Mouse (Mus musculus): ENCODE measurements around the gene Ikzf3. TPM values are rescaled to one million over a fixed set of nuclear protein-coding genes. Genes with fewer than 3 reads are reported as not detected.

The Ikzf3 gene
- total RNA-seq (2014; rRNA removed) = 0.37 and 0.60 TPM in 2 replicates
- 0.82 and 1.1 TPM in 2 replicates for polyA plus RNA-seq (2012; rRNA removed)

DNA sequence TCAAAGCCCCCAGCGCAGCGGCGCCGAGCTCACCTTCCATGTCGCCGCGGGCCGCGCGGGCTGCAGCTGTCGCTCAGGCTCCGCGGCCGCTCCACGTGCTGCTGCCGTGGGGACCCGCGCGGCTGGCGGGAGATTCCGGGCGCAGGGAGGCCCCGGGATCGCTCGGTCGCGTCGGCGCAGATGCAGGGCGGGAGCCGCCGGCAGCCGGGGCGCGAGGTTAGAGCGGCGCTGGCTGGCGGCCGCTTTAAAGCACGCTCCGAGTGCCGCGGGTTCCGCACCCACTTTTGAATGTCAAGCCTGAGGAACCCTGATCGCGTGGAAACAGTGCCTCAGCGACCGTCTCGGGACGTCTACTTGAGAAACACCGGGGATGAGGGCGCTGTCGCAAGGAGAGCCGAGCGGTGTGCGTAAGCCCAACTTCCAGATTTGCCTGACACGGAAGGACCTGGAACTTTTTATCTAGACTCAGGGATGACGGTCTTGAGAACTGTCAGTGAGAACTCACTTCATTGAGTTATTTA, at the start of gene Ikzf3:
Gene Ikzf3 (minus strand): TSS at position 321 of the 521 bp plus-strand sequence.
- Histone ChIP-seq H3K9ac (ENCODE audit: low read depth, low read length) (peak within 1 kb of the TSS; percentile 60; the same call in 1 of the 2 replicates), H3K27ac (replicated peaks; ENCODE audit: insufficient read depth, low read depth, low read length) (no peak within 1 kb of the TSS), H3K4me3 (ENCODE audit: insufficient read depth, low read depth, low read length) (peak within 1 kb of the TSS; percentile 33; the same call in 1 of the 2 replicates), H3K36me3 (ENCODE audit: control insufficient read depth, insufficient read depth, low read length) (no peaks in the 10 kb centered on the region), H3K27me3 (ENCODE audit: control insufficient read depth, insufficient read depth, low read length) (peaks cover 16% of the 10 kb centered on the region), H3K79me2 (ENCODE audit: control insufficient read depth, insufficient read depth, low read length) (no peaks in the 10 kb centered on the region), H3K4me1 (ENCODE audit: control insufficient read depth, insufficient read depth, low read length) (peaks cover 3% of the 10 kb centered on the region)
- 3% methylated on average over 58 of the region's 58 CpGs for WGBS
- TF ChIP-seq CTCF (IDR thresholded peaks at IDR 0.05; ENCODE audit: low read depth, low read length) (no peak), POLR2A (IDR thresholded peaks at IDR 0.05; ENCODE audit: extremely low read depth, insufficient read depth, low read length) (no peak)
- DNase-seq (ENCODE audit: extremely low read depth, low read depth, low spot score) = no peak

DNA sequence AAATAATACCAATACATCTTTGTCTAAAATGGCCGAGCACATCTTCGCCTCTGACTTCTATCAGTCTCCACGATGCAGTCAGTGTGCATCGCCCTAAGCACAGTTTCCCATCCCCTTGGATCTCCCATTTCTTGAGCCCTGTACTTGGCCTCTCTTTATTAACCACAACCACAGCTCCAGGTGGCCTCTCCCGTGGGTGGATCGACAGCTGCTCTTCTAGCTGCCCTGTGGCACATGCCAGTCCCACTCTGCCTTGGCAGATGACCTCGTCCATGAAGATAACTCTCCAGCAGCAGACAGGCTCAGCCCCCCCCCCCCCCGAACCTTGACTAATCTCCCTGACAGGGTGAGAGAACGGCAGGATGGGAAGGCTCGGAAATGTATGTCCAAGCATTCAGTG, 49.6 kb upstream of the Ikzf3 start:
- Histone ChIP-seq H3K36me3 (ENCODE audit: control insufficient read depth, insufficient read depth, low read length) (no peaks in the 10 kb centered on the region), H3K27ac (replicated peaks; ENCODE audit: insufficient read depth, low read depth, low read length) (no peak overlapping the region), H3K4me3 (ENCODE audit: insufficient read depth, low read depth, low read length) (no peak overlapping the region), H3K4me1 (ENCODE audit: control insufficient read depth, insufficient read depth, low read length) (peaks cover 3% of the 10 kb centered on the region), H3K9ac (ENCODE audit: low read depth, low read length) (no peak overlapping the region), H3K27me3 (ENCODE audit: control insufficient read depth, insufficient read depth, low read length) (peaks cover 9% of the 10 kb centered on the region), H3K79me2 (ENCODE audit: control insufficient read depth, insufficient read depth, low read length) (no peaks in the 10 kb centered on the region)
- TF ChIP-seq POLR2A (IDR thresholded peaks at IDR 0.05; ENCODE audit: extremely low read depth, insufficient read depth, low read length) (no peak), CTCF (IDR thresholded peaks at IDR 0.05; ENCODE audit: low read depth, low read length) (no peak)
- DNase-seq (ENCODE audit: extremely low read depth, low read depth, low spot score) = no peak
- WGBS = 73% methylated on average over 10 of the region's 10 CpGs

DNA sequence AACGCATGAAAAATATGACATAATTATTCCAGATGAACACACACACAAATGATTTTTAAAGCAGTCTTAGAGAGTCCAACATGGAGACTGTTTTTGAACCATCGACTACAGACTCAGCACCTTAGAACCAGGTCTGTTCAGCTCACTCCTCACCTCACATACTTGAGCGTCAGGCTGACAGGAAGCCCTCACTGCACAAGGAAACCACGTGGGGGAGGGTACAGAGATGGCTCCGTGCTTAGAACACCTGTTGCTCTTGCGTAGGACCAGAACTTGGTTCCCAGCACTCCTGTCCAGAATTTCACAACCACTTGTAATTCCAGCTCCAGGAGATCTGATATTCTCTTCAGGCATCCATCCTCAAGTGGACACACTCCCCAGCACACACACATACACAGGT, 49.2 kb upstream of the Ikzf3 start:
- peaks cover 9% of the 10 kb centered on the region for H3K27me3 ChIP-seq (ENCODE audit: control insufficient read depth, insufficient read depth, low read length)
- no peak for TF ChIP-seq CTCF (IDR thresholded peaks at IDR 0.05; ENCODE audit: low read depth, low read length)
- TF ChIP-seq POLR2A (IDR thresholded peaks at IDR 0.05; ENCODE audit: extremely low read depth, insufficient read depth, low read length) = no peak

DNA sequence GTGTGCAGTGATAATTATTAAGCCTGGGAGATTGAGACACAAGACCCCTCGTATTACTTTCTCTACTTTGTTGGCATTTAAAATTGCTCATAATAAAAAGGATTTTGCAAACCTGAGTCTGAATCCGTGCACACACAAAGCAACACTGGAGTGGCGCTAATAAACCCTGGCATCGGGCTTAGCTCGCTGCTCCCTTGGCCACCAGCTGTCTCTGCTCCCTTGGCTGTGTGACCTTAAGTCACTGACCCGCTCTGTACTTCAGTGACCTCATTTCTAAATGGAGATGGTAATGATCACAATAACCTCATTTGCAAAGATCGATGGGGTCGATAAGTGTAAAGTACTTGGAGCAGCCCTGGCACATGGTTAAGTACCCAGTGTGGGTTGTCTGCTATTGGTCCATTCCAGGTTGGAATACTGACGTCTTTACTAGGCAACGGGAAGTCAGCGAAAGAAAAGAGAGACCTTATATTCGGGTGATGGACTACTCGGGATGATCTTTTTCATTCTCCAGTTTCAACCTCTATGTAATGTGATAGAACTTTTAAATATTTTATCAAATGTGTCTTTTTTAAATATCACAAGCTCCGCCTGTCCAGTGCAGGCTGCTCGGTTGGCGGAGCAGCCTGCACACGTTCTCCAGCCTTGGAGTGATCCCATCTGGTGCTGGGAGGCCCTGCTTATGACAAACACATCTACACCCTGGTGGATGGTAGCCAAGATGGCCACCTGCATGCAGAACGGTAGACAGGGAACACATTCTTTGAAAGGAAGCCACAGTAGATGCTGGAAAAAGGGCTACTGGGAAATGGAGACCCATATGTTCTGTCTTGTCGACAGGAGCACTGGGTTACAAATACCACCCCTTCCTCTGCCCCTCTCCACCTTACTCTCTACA, 45.0 kb upstream of the Ikzf3 start:
- peak; percentile 100 for DNase-seq (ENCODE audit: extremely low read depth, low read depth, low spot score)
- 21% methylated on average over 19 of the region's 19 CpGs for WGBS
- peaks cover 17% of the 10 kb centered on the region for H3K4me1 ChIP-seq (ENCODE audit: control insufficient read depth, insufficient read depth, low read length)
- H3K27me3 ChIP-seq (ENCODE audit: control insufficient read depth, insufficient read depth, low read length) = no peaks in the 10 kb centered on the region
- no peaks in the 10 kb centered on the region for H3K36me3 ChIP-seq (ENCODE audit: control insufficient read depth, insufficient read depth, low read length)
- no peak overlapping the region for H3K27ac ChIP-seq (replicated peaks; ENCODE audit: insufficient read depth, low read depth, low read length)
- H3K79me2 ChIP-seq (ENCODE audit: control insufficient read depth, insufficient read depth, low read length) = no peaks in the 10 kb centered on the region; the same call in 1 of the 2 replicates
- TF ChIP-seq CTCF (IDR thresholded peaks at IDR 0.05; ENCODE audit: low read depth, low read length) (no peak), POLR2A (IDR thresholded peaks at IDR 0.05; ENCODE audit: extremely low read depth, insufficient read depth, low read length) (no peak)
- no peak overlapping the region for H3K9ac ChIP-seq (ENCODE audit: low read depth, low read length)
- H3K4me3 ChIP-seq (ENCODE audit: insufficient read depth, low read depth, low read length) = no peak overlapping the region

More for the DNA sequence above, 49.2 kb upstream of the Ikzf3 start:
- no peaks in the 10 kb centered on the region for H3K36me3 ChIP-seq (ENCODE audit: control insufficient read depth, insufficient read depth, low read length)
- H3K9ac ChIP-seq (ENCODE audit: low read depth, low read length) = no peak overlapping the region
- H3K4me3 ChIP-seq (ENCODE audit: insufficient read depth, low read depth, low read length) = no peak overlapping the region
- H3K79me2 ChIP-seq (ENCODE audit: control insufficient read depth, insufficient read depth, low read length) = no peaks in the 10 kb centered on the region
- DNase-seq (ENCODE audit: extremely low read depth, low read depth, low spot score) = no peak
- peaks cover 3% of the 10 kb centered on the region for H3K4me1 ChIP-seq (ENCODE audit: control insufficient read depth, insufficient read depth, low read length)
- H3K27ac ChIP-seq (replicated peaks; ENCODE audit: insufficient read depth, low read depth, low read length) = no peak overlapping the region
- 74% methylated on average over 6 of the region's 6 CpGs for WGBS

DNA sequence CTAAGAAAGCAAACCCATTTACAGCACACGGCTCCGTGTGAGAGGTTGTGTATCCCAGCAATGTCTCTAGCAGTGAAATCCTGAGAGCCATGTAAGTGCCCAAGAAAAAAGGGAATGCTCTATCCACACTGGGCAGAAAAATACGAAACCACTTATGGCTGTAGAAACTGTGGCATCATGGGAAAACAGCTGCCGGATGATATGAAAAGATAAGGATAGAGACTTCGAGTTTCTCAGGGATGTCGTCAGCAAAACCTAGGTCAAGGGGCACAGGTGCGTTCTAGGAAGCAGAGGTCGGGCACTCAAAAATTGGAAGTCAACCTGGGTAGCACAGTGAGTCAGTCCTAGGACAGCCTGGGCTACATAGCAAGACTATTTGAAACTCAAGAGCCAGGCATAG, 43.5 kb upstream of the Ikzf3 start:
- DNase-seq (ENCODE audit: extremely low read depth, low read depth, low spot score) = peak; percentile 53
- Histone ChIP-seq H3K79me2 (ENCODE audit: control insufficient read depth, insufficient read depth, low read length) (peaks cover 13% of the 10 kb centered on the region), H3K27me3 (ENCODE audit: control insufficient read depth, insufficient read depth, low read length) (no peaks in the 10 kb centered on the region), H3K9ac (ENCODE audit: low read depth, low read length) (no peak overlapping the region), H3K4me3 (ENCODE audit: insufficient read depth, low read depth, low read length) (no peak overlapping the region), H3K36me3 (ENCODE audit: control insufficient read depth, insufficient read depth, low read length) (no peaks in the 10 kb centered on the region), H3K4me1 (ENCODE audit: control insufficient read depth, insufficient read depth, low read length) (peaks cover 27% of the 10 kb centered on the region), H3K27ac (replicated peaks; ENCODE audit: insufficient read depth, low read depth, low read length) (peak overlapping the region; percentile 54)
- TF ChIP-seq POLR2A (IDR thresholded peaks at IDR 0.05; ENCODE audit: extremely low read depth, insufficient read depth, low read length) (no peak), CTCF (IDR thresholded peaks at IDR 0.05; ENCODE audit: low read depth, low read length) (no peak)
- 22% methylated on average over 8 of the region's 8 CpGs for WGBS
